Mouse (Mus musculus) liver, embryonic 15.5 days (tissue): ENCODE measurements around the gene Chmp2a. TPM values are rescaled to one million over a fixed set of nuclear protein-coding genes. Genes with fewer than 3 reads are reported as not detected.

Experiments used
- ATAC-seq: fragments of 200-750 bp; cut with Nextera tagmentation; 2 replicates; pipeline ENCODE4 v1.8.0; 2017; ENCODE audit warnings: moderate number of reproducible peaks, mild to moderate bottlenecking, moderate library complexity; ENCODE audit not compliant: insufficient read depth
- H3K27ac ChIP-seq: fragments of 300-500 bp; sonication (generic); replicated peaks from 2 replicates; pipeline ENCODE4 v1.5.1; 2015; ENCODE audit warnings: mild to moderate bottlenecking, inconsistent platforms
- H3K27me3 ChIP-seq: fragments of 300-500 bp; sonication (generic); 2 replicates; pipeline ENCODE4 v1.6.1; 2015; ENCODE audit warnings: mild to moderate bottlenecking, inconsistent platforms
- H3K36me3 ChIP-seq: fragments of 300-500 bp; sonication (generic); replicated peaks from 2 replicates; pipeline ENCODE4 v1.6.1; 2015; ENCODE audit warnings: moderate library complexity, mild to moderate bottlenecking, inconsistent platforms
- H3K4me1 ChIP-seq: fragments of 300-500 bp; sonication (generic); replicated peaks from 2 replicates; pipeline ENCODE4 v1.6.1; 2015; ENCODE audit warnings: inconsistent platforms
- H3K4me2 ChIP-seq: fragments of 300-500 bp; sonication (generic); 2 replicates; pipeline ENCODE4 v1.6.1; 2015; ENCODE audit warnings: moderate library complexity, mild to moderate bottlenecking, inconsistent platforms
- H3K4me3 ChIP-seq: fragments of 300-500 bp; sonication (generic); replicated peaks from 2 replicates; pipeline ENCODE4 v1.5.1; 2015; ENCODE audit warnings: mild to moderate bottlenecking, inconsistent platforms
- H3K9ac ChIP-seq: fragments of 300-500 bp; sonication (generic); 2 replicates; pipeline ENCODE4 v1.6.1; 2015; ENCODE audit warnings: moderate library complexity, mild to moderate bottlenecking, inconsistent platforms
- H3K9me3 ChIP-seq: fragments of 300-500 bp; sonication (generic); replicated peaks from 2 replicates; pipeline ENCODE4 v1.6.1; 2016; ENCODE audit warnings: inconsistent platforms
- WGBS: fragments of 180-500 bp; shearing (Covaris S2); methylation state at CpG from one replicate; pipeline ENCODE4 v1.1.7; 2015; ENCODE audit warnings: mixed read lengths; ENCODE audit not compliant: insufficient replicate concordance; 5-methylcytosine and 5-hydroxymethylcytosine counted together
- polyA plus RNA-seq: library from polyadenylated mRNA; unstranded; fragments of >200 nt; fragmentation: Nextera tagmentation; extraction: Ambion mirVana; gene quantifications from 2 replicates; pipeline ENCODE4 v1.2.1, GENCODE M21; 2015

The Chmp2a gene
- polyA plus RNA-seq, 1 experiment from 2014 or later = 120 TPM

DNA sequence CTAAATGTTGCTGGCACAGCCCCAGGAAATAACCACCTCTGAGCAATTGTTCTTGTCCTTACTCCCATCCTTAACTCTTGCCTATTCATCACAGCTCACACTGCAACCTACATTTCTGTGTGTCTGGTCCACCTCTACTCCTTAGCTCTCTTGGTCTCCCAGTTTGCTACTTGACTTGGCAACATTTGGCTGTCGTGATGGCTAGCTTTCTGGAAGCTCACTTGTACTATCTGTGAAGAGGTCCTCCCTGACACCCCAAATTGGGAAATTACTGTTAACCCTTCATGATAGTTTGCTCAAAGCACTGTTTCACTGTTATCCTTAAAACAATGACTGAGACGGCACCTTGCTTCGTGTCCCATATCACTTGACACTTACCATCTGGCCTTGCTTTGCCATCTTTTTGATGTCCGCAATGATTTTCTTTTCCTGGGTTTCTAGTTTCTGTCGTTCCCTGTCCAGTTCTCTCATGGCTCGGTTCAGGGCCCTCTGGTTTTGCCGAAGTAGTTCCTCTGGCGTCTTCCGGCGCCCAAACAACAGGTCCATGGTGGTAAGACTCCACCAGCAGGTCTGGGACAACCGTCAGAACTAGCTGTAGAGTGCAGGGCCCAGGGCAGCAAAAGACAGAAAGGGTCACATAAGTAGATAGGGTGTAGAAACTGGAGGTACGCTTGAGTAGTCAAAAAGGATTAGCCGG, 1.0 kb downstream of the Chmp2a start:
- peak overlapping the region; percentile 82 for H3K9ac ChIP-seq
- ATAC-seq = no peak
- peaks cover 70% of the 10 kb centered on the region for H3K36me3 ChIP-seq
- peaks cover 52% of the 10 kb centered on the region for H3K4me1 ChIP-seq
- H3K27ac ChIP-seq = peak overlapping the region; percentile 98
- no peaks in the 10 kb centered on the region for H3K9me3 ChIP-seq
- 44% methylated on average over 13 of the region's 13 CpGs for WGBS
- H3K4me2 ChIP-seq = peak overlapping the region; percentile 80
- no peaks in the 10 kb centered on the region for H3K27me3 ChIP-seq
- H3K4me3 ChIP-seq = peak overlapping the region; percentile 78

DNA sequence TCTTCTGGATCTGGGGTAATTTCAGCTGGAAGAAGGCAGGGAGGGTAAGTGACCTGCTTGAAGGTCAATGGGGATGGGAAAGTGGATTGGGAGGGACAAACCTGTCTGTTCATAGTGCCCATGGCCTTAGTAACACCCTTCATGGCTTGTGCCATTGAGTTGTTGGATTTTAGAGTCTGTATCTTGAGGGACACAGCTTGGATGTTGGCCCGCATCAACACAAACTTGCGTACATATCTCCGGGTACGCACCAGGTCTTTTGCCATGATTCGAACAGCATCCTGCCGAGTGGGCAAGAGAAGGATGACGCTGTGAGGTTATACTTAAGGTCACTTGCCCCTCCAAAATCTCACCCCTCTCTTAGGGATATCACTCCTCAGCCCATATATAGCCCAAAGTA, 2.1 kb downstream of the Chmp2a start:
- no peaks in the 10 kb centered on the region for H3K9me3 ChIP-seq
- no peak for ATAC-seq
- peaks cover 81% of the 10 kb centered on the region for H3K36me3 ChIP-seq
- H3K4me3 ChIP-seq = no peak overlapping the region
- no peak overlapping the region; the same call in 1 of the 2 replicates for H3K4me2 ChIP-seq
- no peak overlapping the region for H3K27ac ChIP-seq
- no peaks in the 10 kb centered on the region for H3K27me3 ChIP-seq
- H3K4me1 ChIP-seq = peaks cover 51% of the 10 kb centered on the region
- H3K9ac ChIP-seq = no peak overlapping the region
- WGBS = 88% methylated on average over 7 of the region's 7 CpGs

DNA sequence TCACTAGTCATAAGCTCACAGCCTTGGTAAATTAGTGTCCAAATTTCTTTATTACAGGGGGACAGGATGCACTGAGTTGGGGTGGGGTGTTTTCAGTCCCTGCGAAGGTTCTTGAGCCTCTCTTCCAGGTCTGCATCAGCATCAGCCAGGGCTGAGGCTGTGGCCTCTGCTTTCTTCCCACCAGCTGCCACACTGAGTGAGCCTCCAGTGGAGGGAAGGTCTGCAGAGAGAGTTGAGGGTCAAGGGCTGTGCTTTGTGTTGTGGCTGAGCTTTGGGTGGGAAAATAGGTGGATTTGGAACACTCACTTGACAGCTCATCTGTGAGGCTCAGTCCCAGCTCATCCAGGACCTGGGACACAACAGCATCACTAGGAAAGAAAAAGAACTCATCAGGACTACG, 2.6 kb downstream of the Chmp2a start:
- 80% methylated on average over 2 of the region's 2 CpGs for WGBS
- no peak for ATAC-seq
- Histone ChIP-seq H3K36me3 (peaks cover 86% of the 10 kb centered on the region), H3K27me3 (no peaks in the 10 kb centered on the region), H3K4me3 (no peak overlapping the region), H3K27ac (no peak overlapping the region), H3K4me1 (peaks cover 52% of the 10 kb centered on the region), H3K4me2 (no peak overlapping the region), H3K9ac (no peak overlapping the region), H3K9me3 (no peaks in the 10 kb centered on the region)

DNA sequence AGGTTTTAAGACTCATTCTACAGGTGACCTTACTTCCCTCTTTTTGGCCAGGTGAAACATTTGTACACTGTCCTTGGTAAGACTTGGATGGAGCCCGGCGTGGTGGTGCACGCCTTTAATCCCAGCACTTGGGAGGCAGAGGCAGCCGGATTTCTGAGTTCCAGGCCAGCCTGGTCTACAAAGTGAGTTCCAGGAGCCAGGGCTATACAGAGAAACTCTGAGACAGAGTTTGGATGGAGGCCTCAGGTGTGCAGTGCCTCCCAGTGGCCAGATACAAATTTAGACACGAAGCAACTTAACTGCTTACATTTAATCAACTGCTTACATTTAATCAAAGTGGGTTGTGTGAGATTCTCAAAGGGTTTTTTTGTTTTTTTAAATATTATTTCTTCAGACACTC, 3.5 kb downstream of the Chmp2a start:
- no peak for ATAC-seq
- Histone ChIP-seq H3K4me1 (peaks cover 52% of the 10 kb centered on the region), H3K27me3 (no peaks in the 10 kb centered on the region), H3K9ac (no peak overlapping the region), H3K27ac (no peak overlapping the region), H3K4me2 (no peak overlapping the region), H3K36me3 (peaks cover 91% of the 10 kb centered on the region), H3K9me3 (no peaks in the 10 kb centered on the region), H3K4me3 (no peak overlapping the region)
- 70% methylated on average over 5 of the region's 5 CpGs for WGBS

DNA sequence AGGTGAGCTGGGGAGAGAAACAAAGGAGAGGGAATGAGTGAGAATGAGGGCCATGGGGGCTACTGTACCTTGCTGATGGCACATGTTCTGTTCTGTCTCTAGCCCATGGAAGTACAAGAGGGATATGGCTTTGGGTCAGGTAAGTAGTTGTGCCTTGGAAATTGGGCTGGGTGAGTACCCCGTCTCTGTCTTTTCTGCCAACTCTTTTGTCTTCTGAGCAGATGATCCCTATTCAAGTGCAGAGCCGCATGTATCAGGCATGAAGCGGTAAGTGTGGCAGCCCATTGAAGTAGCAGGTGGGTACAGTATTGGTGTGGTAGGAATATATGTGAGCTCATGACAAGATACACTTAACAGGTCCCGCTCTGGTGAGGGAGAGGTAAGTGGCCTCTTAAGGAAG, 5.6 kb downstream of the Chmp2a start:
- H3K27ac ChIP-seq = no peak overlapping the region
- no peak overlapping the region for H3K4me3 ChIP-seq
- no peak overlapping the region for H3K9ac ChIP-seq
- 83% methylated on average over 4 of the region's 4 CpGs for WGBS
- no peak overlapping the region for H3K4me2 ChIP-seq
- no peaks in the 10 kb centered on the region for H3K27me3 ChIP-seq
- H3K4me1 ChIP-seq = peaks cover 48% of the 10 kb centered on the region
- no peak for ATAC-seq
- peaks cover 86% of the 10 kb centered on the region for H3K36me3 ChIP-seq
- H3K9me3 ChIP-seq = no peaks in the 10 kb centered on the region

DNA sequence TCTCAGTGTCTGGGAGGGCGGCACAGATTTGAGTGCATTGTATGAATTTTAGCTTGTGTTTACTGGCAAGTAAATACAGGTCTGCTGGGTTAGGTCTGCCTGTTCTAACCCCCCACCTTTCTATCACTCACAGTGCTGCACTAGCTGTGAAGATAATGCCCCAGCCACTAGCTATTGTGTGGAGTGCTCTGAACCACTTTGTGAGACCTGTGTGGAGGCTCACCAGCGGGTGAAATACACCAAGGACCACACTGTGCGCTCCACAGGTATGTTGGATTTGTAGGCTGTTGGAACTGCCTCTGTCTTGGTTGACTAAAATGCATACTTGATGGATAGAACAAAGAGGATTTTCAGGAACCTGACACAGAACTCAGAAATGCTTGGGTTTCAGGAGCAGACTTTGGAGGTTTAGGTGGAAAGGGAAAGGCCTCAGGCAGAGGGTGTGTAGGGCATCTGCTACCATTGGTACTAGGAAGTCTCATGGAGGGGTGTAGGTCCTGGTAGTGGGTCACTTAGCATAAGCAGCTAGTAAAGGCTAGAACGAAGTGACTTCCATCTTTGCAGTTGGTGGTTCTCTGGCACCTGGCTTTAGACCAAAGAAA, 9.0 kb downstream of the Chmp2a start:
- Histone ChIP-seq H3K36me3 (peaks cover 54% of the 10 kb centered on the region), H3K27ac (peak overlapping the region; percentile 98), H3K9ac (peak overlapping the region; percentile 85)

DNA sequence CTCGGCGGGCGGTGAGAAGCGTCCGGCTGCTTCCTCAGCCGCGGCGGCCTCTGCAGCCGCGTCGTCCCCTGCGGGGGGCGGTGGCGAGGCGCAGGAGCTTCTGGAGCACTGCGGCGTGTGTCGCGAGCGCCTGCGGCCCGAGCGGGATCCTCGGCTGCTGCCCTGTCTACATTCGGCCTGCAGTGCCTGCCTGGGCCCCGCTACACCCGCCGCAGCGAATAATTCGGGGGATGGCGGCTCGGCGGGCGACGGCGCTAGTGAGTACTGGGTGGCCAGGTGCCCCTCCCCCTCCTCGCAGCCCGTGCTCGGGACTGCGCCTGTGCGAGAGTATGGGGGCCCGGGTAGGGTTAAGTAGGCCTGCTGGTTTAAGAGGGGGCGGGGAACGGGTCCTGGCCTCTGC, 9.8 kb downstream of the Chmp2a start:
- peak overlapping the region; percentile 98 for H3K4me2 ChIP-seq
- peak; percentile 45 for ATAC-seq
- H3K27me3 ChIP-seq = no peaks in the 10 kb centered on the region
- peak overlapping the region; percentile 89 for H3K4me3 ChIP-seq
- H3K36me3 ChIP-seq = peaks cover 46% of the 10 kb centered on the region
- H3K4me1 ChIP-seq = peaks cover 43% of the 10 kb centered on the region
- H3K9me3 ChIP-seq = no peaks in the 10 kb centered on the region
- peak overlapping the region; percentile 98 for H3K27ac ChIP-seq
- H3K9ac ChIP-seq = peak overlapping the region; percentile 85
- under 1% methylated on average over 29 of the region's 44 CpGs for WGBS

More for the DNA sequence above, 9.0 kb downstream of the Chmp2a start:
- Histone ChIP-seq H3K9me3 (no peaks in the 10 kb centered on the region), H3K4me1 (peaks cover 43% of the 10 kb centered on the region), H3K27me3 (no peaks in the 10 kb centered on the region), H3K4me2 (peak overlapping the region; percentile 98), H3K4me3 (peak overlapping the region; percentile 89)
- no peak for ATAC-seq
- WGBS = 29% methylated on average over 4 of the region's 4 CpGs

DNA sequence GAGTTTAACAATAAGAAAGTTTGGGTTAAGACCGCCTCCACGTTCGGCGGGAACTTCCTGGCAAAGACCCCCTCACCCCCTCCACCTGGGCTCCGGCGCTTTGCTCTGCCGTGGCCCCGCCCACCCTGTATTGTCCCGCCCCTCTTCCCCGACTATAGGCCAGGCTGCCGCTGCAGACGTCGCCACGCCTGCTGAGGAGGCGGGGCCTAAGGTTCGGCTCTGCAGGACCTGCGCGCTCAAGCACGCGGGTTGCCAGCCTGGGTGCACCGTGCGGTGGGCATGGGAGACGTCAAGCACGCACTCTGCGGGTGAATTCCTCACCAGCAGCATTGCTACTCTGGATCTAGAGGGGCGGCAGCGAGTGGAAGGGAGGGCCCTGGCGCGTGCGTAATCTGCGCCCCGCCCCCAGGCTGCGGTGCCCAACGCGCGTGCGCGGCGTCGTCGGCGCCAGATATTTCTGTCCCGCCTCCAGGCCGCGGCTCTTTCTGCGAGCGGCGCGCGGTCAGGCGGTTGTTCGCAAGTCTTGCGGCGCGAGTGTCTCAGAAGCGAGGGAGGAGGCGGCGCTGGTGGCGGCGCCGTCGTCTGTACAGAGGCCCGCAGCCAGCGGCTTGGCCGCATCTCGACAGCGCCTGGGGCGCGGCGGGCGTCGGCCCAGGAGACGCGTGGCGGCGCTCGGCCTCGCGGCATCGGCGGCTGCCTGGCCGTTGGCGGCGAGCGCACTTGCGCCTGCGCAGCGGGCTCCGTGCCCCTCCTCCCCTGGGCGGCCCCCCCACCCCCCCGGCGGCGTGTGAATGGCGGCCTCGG, 10.5 kb downstream of the Chmp2a start:
- Histone ChIP-seq H3K27me3 (no peaks in the 10 kb centered on the region), H3K4me3 (peak overlapping the region; percentile 89), H3K4me1 (peaks cover 43% of the 10 kb centered on the region), H3K9ac (peak overlapping the region; percentile 85), H3K4me2 (peak overlapping the region; percentile 98), H3K27ac (peak overlapping the region; percentile 98), H3K9me3 (no peaks in the 10 kb centered on the region), H3K36me3 (peaks cover 39% of the 10 kb centered on the region)
- under 1% methylated on average over 93 of the region's 95 CpGs for WGBS
- ATAC-seq = peak; percentile 80

DNA sequence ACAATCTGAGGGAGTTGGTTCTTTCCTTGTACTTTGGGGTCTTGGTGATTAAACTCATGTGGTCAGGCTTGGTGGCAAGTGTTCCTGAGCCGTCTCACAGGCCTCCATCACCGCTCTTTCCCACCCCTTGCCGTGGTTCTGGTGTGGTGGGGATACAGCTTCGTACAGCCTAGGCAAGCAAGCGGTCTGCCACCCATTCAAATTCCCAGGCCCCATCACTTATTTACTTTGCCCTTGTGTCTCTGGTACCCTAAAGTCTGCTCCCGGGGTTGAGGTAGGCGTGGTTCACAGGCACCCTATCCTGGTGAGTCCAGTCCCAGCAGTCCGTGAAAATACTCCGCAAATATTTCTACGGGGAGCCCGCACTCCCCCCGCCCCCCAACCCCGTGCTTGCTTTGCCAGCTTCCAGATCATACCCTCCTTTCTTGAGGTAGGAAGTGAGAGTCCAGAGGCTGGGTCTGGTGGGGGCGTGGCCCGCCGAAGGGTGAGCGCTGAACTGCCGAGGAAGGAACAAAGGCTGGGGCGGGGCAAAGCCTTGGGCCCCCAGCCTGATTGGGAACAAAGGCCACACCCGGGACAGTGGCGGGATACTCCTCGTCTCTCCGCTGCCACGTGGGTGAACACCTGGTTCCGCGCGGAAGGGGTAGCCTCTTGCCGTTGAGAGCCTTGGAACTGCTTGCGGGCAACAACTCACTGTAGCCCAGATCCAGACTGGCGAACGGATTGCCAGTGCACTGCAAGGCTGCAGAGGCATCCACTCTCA, 11.7 kb downstream of the Chmp2a start:
- peak overlapping the region; percentile 98 for H3K27ac ChIP-seq
- H3K9me3 ChIP-seq = no peaks in the 10 kb centered on the region
- peaks cover 52% of the 10 kb centered on the region for H3K4me1 ChIP-seq
- H3K27me3 ChIP-seq = no peaks in the 10 kb centered on the region
- H3K9ac ChIP-seq = peak overlapping the region; percentile 85
- peaks cover 27% of the 10 kb centered on the region for H3K36me3 ChIP-seq
- peak overlapping the region; percentile 89 for H3K4me3 ChIP-seq
- 4% methylated on average over 31 of the region's 31 CpGs for WGBS
- peak overlapping the region; percentile 98 for H3K4me2 ChIP-seq
- ATAC-seq = peak; percentile 17

DNA sequence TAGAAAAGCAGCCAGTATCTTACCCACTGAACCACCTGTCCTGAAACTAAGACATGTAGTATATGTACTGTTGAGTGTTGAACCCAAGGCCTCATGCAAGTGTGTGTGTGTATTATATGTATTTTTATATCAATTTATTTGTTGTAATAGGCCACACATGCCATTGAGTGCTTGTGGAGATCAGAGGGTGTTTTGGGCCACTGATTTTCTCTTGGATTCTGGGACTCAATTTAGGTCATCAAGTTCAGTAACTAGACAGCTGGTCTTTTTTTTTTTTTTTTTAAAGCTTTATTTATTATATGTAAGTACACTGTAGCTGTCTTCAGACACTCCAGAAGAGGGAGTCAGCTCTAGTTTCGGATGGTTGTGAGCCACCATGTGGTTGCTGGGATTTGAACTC, 19.4 kb downstream of the Chmp2a start:
- H3K9me3 ChIP-seq = no peaks in the 10 kb centered on the region
- WGBS = 63% methylated on average over 1 of the region's 1 CpGs
- no peak overlapping the region for H3K4me3 ChIP-seq
- H3K27me3 ChIP-seq = no peaks in the 10 kb centered on the region
- H3K27ac ChIP-seq = no peak overlapping the region
- no peak for ATAC-seq
- H3K4me2 ChIP-seq = no peak overlapping the region
- H3K9ac ChIP-seq = no peak overlapping the region
- no peaks in the 10 kb centered on the region for H3K36me3 ChIP-seq
- peaks cover 43% of the 10 kb centered on the region for H3K4me1 ChIP-seq
